Mouse (Mus musculus) C2C12 (cell line): ENCODE measurements around the gene Gmds.

ENCODE experiments used
- CEBPB ChIP-seq: IDR thresholded peaks from one replicate; pipeline ENCODE4 v1.6.1; 2011; ENCODE audit warnings: low read depth, mild to moderate bottlenecking, control low read depth, moderate library complexity
- CTCF ChIP-seq: IDR thresholded peaks from one replicate; pipeline ENCODE4 v1.5.1; 2011; ENCODE audit not compliant: control insufficient read depth, insufficient read depth, insufficient read length
- FOSL1 ChIP-seq: IDR thresholded peaks from one replicate; pipeline ENCODE4 v1.8.0; 2011; ENCODE audit warnings: mild to moderate bottlenecking, low read length; ENCODE audit not compliant: poor library complexity, insufficient read depth, severe bottlenecking
- MAX ChIP-seq: IDR thresholded peaks from one replicate; pipeline ENCODE4 v1.6.1; 2011; ENCODE audit warnings: mild to moderate bottlenecking, control low read depth
- MYOD1 ChIP-seq: IDR thresholded peaks from one replicate; pipeline ENCODE4 v1.6.1; 2011; ENCODE audit warnings: low read depth; ENCODE audit not compliant: control insufficient read depth, insufficient read length
- MYOG ChIP-seq: IDR thresholded peaks from one replicate; pipeline ENCODE4 v1.6.1; 2011; ENCODE audit not compliant: control insufficient read depth, insufficient read length; ENCODE audit errors: extremely low read depth

DNA sequence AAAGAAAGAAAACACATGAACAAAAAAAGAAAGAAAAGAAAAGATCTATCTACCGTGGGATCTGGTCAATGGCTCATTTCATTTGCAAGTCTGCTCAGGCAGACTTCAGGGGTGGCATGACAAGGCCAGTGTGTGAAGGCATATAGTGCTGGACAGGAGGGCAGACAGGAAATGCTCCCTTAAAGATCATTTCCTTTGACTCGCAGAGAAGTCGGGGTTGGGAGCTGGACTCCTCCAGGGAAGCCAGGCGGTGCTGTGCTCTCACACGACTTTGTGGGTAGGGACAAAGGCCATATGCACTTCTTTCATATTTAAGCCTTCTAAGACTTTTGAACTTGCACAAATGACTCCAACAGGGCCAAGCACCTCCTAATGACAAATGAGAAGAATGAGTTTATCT lies 515.2 kb downstream of the Gmds start:
- TF ChIP-seq CTCF: no peak
- no peak for TF ChIP-seq MAX
- TF ChIP-seq MYOD1: no peak
- TF ChIP-seq MYOG: no peak
- no peak for TF ChIP-seq FOSL1
- no peak for TF ChIP-seq CEBPB
